Mouse (Mus musculus) MEL (cell line): ENCODE measurements around the gene Gm13090. TPM values are rescaled to one million over a fixed set of nuclear protein-coding genes. Genes with fewer than 3 reads are reported as not detected.

Experiments used
- DNase-seq: peaks from one replicate; pipeline ENCODE4 v3.0.0; 2011; ENCODE audit warnings: low read depth, low spot score
- H3K27ac ChIP-seq: 2 replicates; pipeline ENCODE4 v1.5.1; 2012; ENCODE audit warnings: low read depth, mild to moderate bottlenecking, control low read depth, low read length, moderate library complexity; ENCODE audit not compliant: control insufficient read depth
- H3K27me3 ChIP-seq, 2 experiments: fragments of 150-350 bp in 1 of 2; sonication (generic) in 1 of 2; 2 replicates each; pipeline ENCODE4 v1.6.1; 2012; ENCODE audit warnings: low read length in 2 of 2, mild to moderate bottlenecking in 2 of 2, improper control_type of control experiment in 1 of 2, moderate library complexity in 1 of 2; ENCODE audit not compliant: insufficient read depth in 2 of 2, control insufficient read depth in 1 of 2
- H3K36me3 ChIP-seq, 2 experiments: 2 replicates each; pipeline ENCODE4 v1.6.1; 2012 to 2014; ENCODE audit warnings: low read length in 2 of 2, improper control_type of control experiment in 1 of 2, inconsistent platforms in 1 of 2, mild to moderate bottlenecking in 1 of 2; ENCODE audit not compliant: insufficient read depth in 2 of 2, control insufficient read depth in 1 of 2
- H3K4me1 ChIP-seq, 2 experiments: fragments of 150-350 bp in 1 of 2; sonication (generic) in 1 of 2; 2 replicates each; pipeline ENCODE4 v1.6.1; 2012; ENCODE audit warnings: low read length in 2 of 2, improper control_type of control experiment in 1 of 2, mild to moderate bottlenecking in 1 of 2; ENCODE audit not compliant: insufficient read depth in 2 of 2, control insufficient read depth in 1 of 2
- H3K4me3 ChIP-seq, 2 experiments: fragments of 150-350 bp in 1 of 2; sonication (generic) in 1 of 2; 2 replicates each; pipeline ENCODE4 v1.5.1; 2012; ENCODE audit warnings: low read depth in 2 of 2, low read length in 2 of 2, mild to moderate bottlenecking in 2 of 2, moderate library complexity in 2 of 2, control low read depth in 1 of 2, improper control_type of control experiment in 1 of 2; ENCODE audit not compliant: control insufficient read depth in 1 of 2, insufficient read depth in 1 of 2
- H3K79me2 ChIP-seq: 2 replicates; pipeline ENCODE4 v1.6.1; 2012; ENCODE audit warnings: mild to moderate bottlenecking, low read length, moderate library complexity; ENCODE audit not compliant: control insufficient read depth, poor library complexity, insufficient read depth
- H3K9ac ChIP-seq: 2 replicates; pipeline ENCODE4 v1.6.1; 2012; ENCODE audit warnings: low read depth, mild to moderate bottlenecking, control low read depth, low read length, moderate library complexity; ENCODE audit not compliant: control insufficient read depth, poor library complexity, severe bottlenecking
- H3K9me3 ChIP-seq: fragments of 150-350 bp; sonication (generic); replicated peaks from 2 replicates; pipeline ENCODE4 v1.6.1; 2012; ENCODE audit warnings: mild to moderate bottlenecking, low read length, improper control_type of control experiment, moderate library complexity; ENCODE audit not compliant: insufficient read depth
- BHLHE40 ChIP-seq: IDR thresholded peaks from 2 replicates; pipeline ENCODE4 v1.6.1; 2012; ENCODE audit warnings: low read depth, mild to moderate bottlenecking, inconsistent platforms, low read length, improper control_type of control experiment, borderline replicate concordance
- EP300 ChIP-seq, 2 experiments: IDR thresholded peaks; 2 replicates each; pipeline ENCODE4 v1.6.1; 2011; ENCODE audit warnings: improper control_type of control experiment in 2 of 2, low read length in 2 of 2, low read depth in 1 of 2, mild to moderate bottlenecking in 1 of 2
- ETS1 ChIP-seq: IDR thresholded peaks from 2 replicates; pipeline ENCODE4 v1.6.1; 2012; ENCODE audit warnings: low read depth, mild to moderate bottlenecking, inconsistent platforms, low read length, improper control_type of control experiment, moderate library complexity
- GABPA ChIP-seq: IDR thresholded peaks from 2 replicates; pipeline ENCODE4 v1.6.1; 2012; ENCODE audit warnings: low read depth, mild to moderate bottlenecking, inconsistent platforms, low read length, improper control_type of control experiment, moderate library complexity
- KAT2A ChIP-seq: conservative IDR thresholded peaks from 2 replicates; pipeline ENCODE4 v1.6.1; 2012; ENCODE audit warnings: low read depth, low read length, improper control_type of control experiment, inconsistent platforms
- MAFK ChIP-seq: IDR thresholded peaks from 2 replicates; pipeline ENCODE4 v1.6.1; 2011; ENCODE audit warnings: low read depth, mild to moderate bottlenecking, low read length, improper control_type of control experiment, borderline replicate concordance
- MAX ChIP-seq: IDR thresholded peaks from 2 replicates; pipeline ENCODE4 v1.6.1; 2011; ENCODE audit warnings: low read length, improper control_type of control experiment
- MAZ ChIP-seq: IDR thresholded peaks from 2 replicates; pipeline ENCODE4 v1.6.1; 2012; ENCODE audit warnings: low read depth, mild to moderate bottlenecking, inconsistent platforms, low read length, improper control_type of control experiment
- MEF2A ChIP-seq: IDR thresholded peaks from 2 replicates; pipeline ENCODE4 v1.6.1; 2014; ENCODE audit warnings: low read depth, mild to moderate bottlenecking, inconsistent platforms, low read length, improper control_type of control experiment; ENCODE audit not compliant: poor library complexity, insufficient replicate concordance, severe bottlenecking; ENCODE audit errors: extremely low read depth
- MXI1 ChIP-seq: IDR thresholded peaks from 2 replicates; pipeline ENCODE4 v1.6.1; 2011; ENCODE audit warnings: mild to moderate bottlenecking, low read depth, low read length, improper control_type of control experiment
- MYB ChIP-seq: IDR thresholded peaks from 2 replicates; pipeline ENCODE4 v1.6.1; 2011; ENCODE audit warnings: mild to moderate bottlenecking, low read depth, low read length, improper control_type of control experiment
- NELFE ChIP-seq: IDR thresholded peaks from 2 replicates; pipeline ENCODE4 v1.6.1; 2011; ENCODE audit warnings: low read depth, low read length, improper control_type of control experiment
- POLR2A ChIP-seq, 2 experiments: IDR thresholded peaks; 2 replicates each; pipeline ENCODE4 v1.6.1; 2011 to 2012; ENCODE audit warnings: low read length in 2 of 2, mild to moderate bottlenecking in 2 of 2, control low read depth in 1 of 2, improper control_type of control experiment in 1 of 2, low read depth in 1 of 2, moderate library complexity in 1 of 2; ENCODE audit not compliant: control insufficient read depth in 1 of 2, insufficient read depth in 1 of 2, poor library complexity in 1 of 2
- RAD21 ChIP-seq: IDR thresholded peaks from 2 replicates; pipeline ENCODE4 v1.6.1; 2011; ENCODE audit warnings: mild to moderate bottlenecking, low read depth, low read length, improper control_type of control experiment
- RCOR1 ChIP-seq: IDR thresholded peaks from 2 replicates; pipeline ENCODE4 v1.6.1; 2012; ENCODE audit warnings: low read depth, mild to moderate bottlenecking, inconsistent platforms, low read length, improper control_type of control experiment
- SIN3A ChIP-seq: IDR thresholded peaks from 2 replicates; pipeline ENCODE4 v1.6.1; 2012; ENCODE audit warnings: low read length, improper control_type of control experiment, inconsistent platforms
- SMC3 ChIP-seq: IDR thresholded peaks from 2 replicates; pipeline ENCODE4 v1.6.1; 2011; ENCODE audit warnings: low read depth, low read length, improper control_type of control experiment
- TAL1 ChIP-seq: IDR thresholded peaks from 2 replicates; pipeline ENCODE4 v1.6.1; 2012; ENCODE audit warnings: mild to moderate bottlenecking, inconsistent platforms, low read length, moderate library complexity, mixed read lengths
- TBP ChIP-seq: IDR thresholded peaks from 2 replicates; pipeline ENCODE4 v1.8.0; 2011; ENCODE audit warnings: low read depth, low read length, improper control_type of control experiment
- TCF12 ChIP-seq: IDR thresholded peaks from 2 replicates; pipeline ENCODE4 v1.6.1; 2014; ENCODE audit warnings: low read depth, mild to moderate bottlenecking, inconsistent platforms, low read length, improper control_type of control experiment, moderate library complexity
- UBTF ChIP-seq: IDR thresholded peaks from 2 replicates; pipeline ENCODE4 v1.6.1; 2012; ENCODE audit warnings: low read depth, mild to moderate bottlenecking, inconsistent platforms, low read length, improper control_type of control experiment, moderate library complexity, borderline replicate concordance; ENCODE audit not compliant: insufficient read depth
- polyA plus RNA-seq, 2 experiments: library from polyadenylated mRNA; stranded (reverse) in 1 of 2; unstranded in 1 of 2; fragments of >175 nt in 1 of 2; fragments of >200 nt in 1 of 2; gene quantifications; 2 replicates each; pipeline versions ENCODE4 v1.2.1 to v1.2.4; 2012; ENCODE audit warnings: low replicate concordance in 2 of 2, low read depth in 1 of 2; ENCODE audit not compliant: insufficient read length in 2 of 2, insufficient read depth in 1 of 2, missing spikeins in 1 of 2
- total RNA-seq: library from RNA; depleted of rRNA; stranded (reverse); fragments of 300-350 nt; gene quantifications from 2 replicates; pipeline ENCODE4 v1.2.3, GENCODE M21; 2012

The Gm13090 gene
- total and polyA plus RNA-seq, 3 experiments: not detected

- Histone ChIP-seq H3K27me3 (no peaks in the 10 kb centered on the region), H3K9ac (no peak overlapping the region), H3K36me3 (no peaks in the 10 kb centered on the region; a peak in 1 of 4 replicates), H3K79me2 (peaks cover 3% of the 10 kb centered on the region; the same call in 1 of the 2 replicates), H3K27ac (no peak overlapping the region), H3K4me1 (peaks cover 0 to 2% of the 10 kb centered on the region in 2 experiments; a peak in 1 of 4 replicates), H3K4me3 (no peak overlapping the region), H3K9me3 (no peaks in the 10 kb centered on the region)
- no peak for DNase-seq
- TF ChIP-seq ETS1 (no peak), TCF12 (no peak), SMC3 (no peak), GABPA (no peak), MAFK (no peak), NELFE (no peak), MEF2A (no peak), MAZ (no peak)
These were observed 46.1 kb upstream of the Gm13090 start for GRCm38 (mm10) chr4:151043281-151043680.

DNA sequence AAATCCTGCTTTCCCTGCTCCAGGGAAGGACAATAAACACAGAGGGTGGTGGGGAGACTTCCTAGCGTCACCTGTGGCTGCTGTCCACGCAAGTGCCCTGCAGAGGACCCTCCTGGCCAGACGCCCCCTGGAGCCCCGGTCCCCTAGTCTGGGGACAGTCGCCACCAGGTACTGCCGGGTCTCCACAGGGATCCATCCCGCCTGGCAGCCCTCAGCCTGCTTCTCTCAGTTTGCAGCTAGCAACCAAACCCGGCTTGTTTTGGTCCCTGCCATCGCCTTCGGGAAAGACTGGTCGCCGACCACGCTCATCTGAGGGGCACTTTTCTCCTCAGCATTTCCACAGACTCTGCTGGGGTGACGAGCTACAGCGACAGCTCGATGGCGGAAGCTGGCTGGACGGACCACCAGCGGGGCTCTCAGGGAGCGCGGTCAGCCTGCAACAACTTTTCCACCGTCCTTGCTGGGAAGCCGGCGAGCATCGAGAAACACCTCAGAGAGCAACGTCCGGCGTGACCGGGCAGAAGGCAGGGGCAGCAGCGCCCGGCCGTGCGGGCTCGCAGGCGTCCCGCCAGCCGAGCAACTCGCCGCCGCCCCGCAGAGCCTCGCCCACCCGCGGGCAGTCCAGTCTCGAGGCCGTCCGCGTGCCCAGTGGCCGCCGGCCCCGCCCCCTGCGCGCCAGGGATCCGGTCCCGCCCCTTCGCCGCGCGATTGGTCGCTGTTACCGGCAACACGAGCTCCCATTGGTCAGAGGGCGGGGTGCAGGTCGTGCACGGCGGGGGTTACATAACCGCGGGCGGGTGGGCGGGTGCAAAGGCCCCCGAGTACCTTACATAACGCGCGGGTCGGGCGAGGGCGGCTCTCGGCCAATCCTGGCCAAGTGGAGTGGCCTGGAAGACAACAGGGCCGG lies 45.1 kb upstream of the Gm13090 start, which contains the start of gene Per3:
Gene Per3, minus strand, starts transcription at position 629 of the 907 bp plus-strand sequence.
- peak; percentile 94 for DNase-seq
- H3K36me3 ChIP-seq: no peaks in the 10 kb centered on the region; a peak in 1 of 4 replicates
- H3K9me3 ChIP-seq: no peaks in the 10 kb centered on the region
- no peak within 1 kb of the TSS for H3K27ac ChIP-seq
- peaks cover 0 to 2% of the 10 kb centered on the region in 2 experiments; a peak in 1 of 4 replicates for H3K4me1 ChIP-seq
- H3K9ac ChIP-seq: peak within 1 kb of the TSS; percentile 74
- H3K79me2 ChIP-seq: peaks cover 3% of the 10 kb centered on the region; the same call in 1 of the 2 replicates
- H3K27me3 ChIP-seq: no peaks in the 10 kb centered on the region
- TF ChIP-seq NELFE (peak; percentile 69), UBTF (no peak), MYB (no peak), MAX (peak; percentile 76), MXI1 (peak; percentile 85), BHLHE40 (no peak), GABPA (no peak), POLR2A (IDR thresholded peaks at IDR 0.05; ENCODE audit: control insufficient read depth in 1 of 2, insufficient read depth in 1 of 2, low read depth in 1 of 2, low read length in 2 of 2, poor library complexity in 1 of 2) (peak; percentile 68 to 89; a peak in 3 of 4 replicates), SIN3A (peak; percentile 71), RAD21 (no peak), TBP (no peak), TCF12 (0 out of 2 replicates have a peak, but pooled peaks have one; percentile 8), MAZ (no peak), RCOR1 (no peak), KAT2A (no peak), TAL1 (no peak), EP300 (IDR thresholded peaks at IDR 0.05; ENCODE audit: low read depth in 1 of 2, low read length in 2 of 2) (no peak), SMC3 (no peak)
- H3K4me3 ChIP-seq: peak within 1 kb of the TSS; percentile 73 to 74
